Mouse (Mus musculus): Measurements from ENCODE around the gene Zbtb46. TPM values are rescaled to one million over a fixed set of nuclear protein-coding genes. Genes with fewer than 3 reads are reported as not detected.
A peak's percentile ranks its signal among the peaks of the same experiment; 100 is the strongest.
"Not testable (repeated sequence)": the region's sequence is repeated elsewhere in the genome, so short reads cannot be mapped to it uniquely, and the experiment has no call there.

Zbtb46 gene
- polyA plus RNA-seq (2012; rRNA removed) (4.4 and 5.3 TPM in 2 replicates), polyA plus RNA-seq (2014; fragmentation: Nextera tagmentation; extraction: Ambion mirVana) (6.5 and 6.8 TPM in 2 replicates)

DNA sequence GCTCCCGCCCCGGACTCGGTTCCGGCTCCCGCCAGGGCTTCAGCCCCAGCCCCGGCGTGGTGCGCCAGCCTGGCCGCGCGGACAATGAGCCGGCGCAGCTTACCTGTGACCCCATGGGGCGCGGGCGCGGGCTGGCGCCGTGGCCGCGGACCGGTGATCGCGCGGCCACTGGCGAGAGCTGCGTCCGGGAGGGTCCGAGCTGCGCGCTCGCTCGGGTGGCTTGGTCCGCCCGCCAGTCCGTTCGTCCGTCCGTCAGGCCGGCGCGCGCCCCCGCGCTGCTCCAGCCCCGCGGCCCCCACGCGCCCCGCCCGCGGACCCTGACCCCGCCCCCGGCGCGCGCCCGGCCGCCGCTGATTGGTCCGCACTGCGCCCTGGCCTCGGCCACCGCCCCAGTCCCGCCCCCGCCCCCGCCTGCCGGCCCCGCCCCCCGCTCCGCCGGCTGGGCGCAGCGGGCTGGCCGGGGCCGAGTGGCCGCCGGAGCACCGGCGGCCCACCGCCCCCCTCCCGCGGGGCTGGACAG lies at the start of gene Zbtb46:
TSS of gene Zbtb46 (minus strand) at position 274 of the 520 bp plus-strand sequence.
- Histone ChIP-seq H3K36me3 (replicated peaks; ENCODE audit: control insufficient read depth, insufficient read depth, low read depth) (no peaks in the 10 kb centered on the region), H3K27me3 (ENCODE audit: control insufficient read depth, insufficient read depth, low read length) (peaks cover 6% of the 10 kb centered on the region; the same call in 1 of the 2 replicates), H3K27ac (peak within 1 kb of the TSS; percentile 90), H3K9ac (replicated peaks) (peak within 1 kb of the TSS; percentile 86), H3K4me1 (replicated peaks; ENCODE audit: control insufficient read depth in 2 of 2, insufficient read depth in 2 of 2, low read length in 1 of 2) (peaks cover 42 to 47% of the 10 kb centered on the region in 2 experiments), H3K9me3 (ENCODE audit: control insufficient read depth, low read length) (no peaks in the 10 kb centered on the region), H3K4me2 (ENCODE audit: low read depth) (peak within 1 kb of the TSS; percentile 96), H3K4me3 (ENCODE audit: insufficient read depth in 1 of 2, low read depth in 2 of 2, low read length in 2 of 2) (peak within 1 kb of the TSS; percentile 69 to 97)
- ATAC-seq (ENCODE audit: insufficient read depth) (peak; percentile 79), DNase-seq (ENCODE audit: low read depth in 3 of 3, low spot score in 3 of 3) (peak; percentile 62 to 69 (median 65))
- TF ChIP-seq EP300 (IDR thresholded peaks at IDR 0.05; ENCODE audit: low read depth) (no peak), CTCF (IDR thresholded peaks at IDR 0.05; ENCODE audit: low read depth) (no peak)
- WGBS (ENCODE audit: insufficient replicate concordance), result 1% methylated on average over 65 of the region's 83 CpGs

DNA sequence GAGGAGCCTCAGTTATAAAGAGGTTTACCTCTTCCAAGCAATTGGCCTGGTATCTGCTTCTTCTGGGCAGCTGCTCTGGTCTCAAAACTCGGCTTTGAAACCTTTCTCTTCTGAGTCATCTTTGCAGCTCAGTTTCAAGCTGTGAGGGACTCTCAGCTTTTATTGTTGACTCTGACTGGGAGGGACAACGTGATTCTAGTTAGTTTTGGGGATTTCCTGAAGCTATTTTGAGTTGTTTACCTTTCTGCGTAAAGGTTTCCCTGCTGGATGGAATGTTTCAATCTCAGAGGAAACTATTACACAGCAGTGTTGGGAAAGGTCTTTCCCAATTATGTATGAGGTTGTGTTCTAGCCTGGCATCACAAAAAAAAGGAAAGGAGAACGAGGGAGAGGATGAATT lies 39.4 kb upstream of the Zbtb46 start:
- Histone ChIP-seq H3K27ac (peak overlapping the region; percentile 96), H3K4me1 (replicated peaks; ENCODE audit: control insufficient read depth in 2 of 2, insufficient read depth in 2 of 2, low read length in 1 of 2) (peaks cover 5 to 6% of the 10 kb centered on the region in 2 experiments), H3K9ac (replicated peaks) (no peak overlapping the region), H3K27me3 (ENCODE audit: control insufficient read depth, insufficient read depth, low read length) (no peaks in the 10 kb centered on the region), H3K9me3 (ENCODE audit: control insufficient read depth, low read length) (no peaks in the 10 kb centered on the region), H3K4me3 (ENCODE audit: insufficient read depth in 1 of 2, low read depth in 2 of 2, low read length in 2 of 2) (peak overlapping the region in 1 of 2 experiments; percentile 77; a peak in 2 of 4 replicates), H3K4me2 (ENCODE audit: low read depth) (peak overlapping the region; percentile 75), H3K36me3 (replicated peaks; ENCODE audit: control insufficient read depth, insufficient read depth, low read depth) (peaks cover 35% of the 10 kb centered on the region)
- 63% methylated on average over 4 of the region's 4 CpGs for WGBS (ENCODE audit: insufficient replicate concordance)
- ATAC-seq (ENCODE audit: insufficient read depth) (no peak), DNase-seq (ENCODE audit: low read depth in 3 of 3, low spot score in 3 of 3) (no peak)
- no peak for TF ChIP-seq CTCF (IDR thresholded peaks at IDR 0.05; ENCODE audit: low read depth)
- TF ChIP-seq EP300 (IDR thresholded peaks at IDR 0.05; ENCODE audit: low read depth), result no peak

DNA sequence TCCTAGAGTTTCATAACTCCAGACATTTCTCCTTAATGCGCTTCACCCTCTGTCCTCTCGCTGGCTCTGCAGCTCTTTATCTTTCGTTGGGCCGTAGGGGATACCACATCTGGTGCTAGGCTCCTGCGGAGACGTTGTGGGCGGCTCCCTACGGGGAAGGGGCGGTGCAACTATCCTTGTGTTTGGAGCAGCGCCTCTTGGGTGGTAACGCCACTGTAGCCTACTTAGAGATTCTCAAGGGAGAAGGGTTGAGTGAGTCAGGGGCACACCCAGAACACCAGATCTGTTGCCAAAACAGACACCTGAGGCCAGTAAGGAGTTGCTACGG lies 38.3 kb upstream of the Zbtb46 start:
- 0% methylated on average over 12 of the region's 12 CpGs for WGBS (ENCODE audit: insufficient replicate concordance)
- Histone ChIP-seq H3K9ac (replicated peaks) (peak overlapping the region; percentile 91), H3K4me3 (ENCODE audit: insufficient read depth in 1 of 2, low read depth in 2 of 2, low read length in 2 of 2) (peak overlapping the region; percentile 77 to 79), H3K4me1 (replicated peaks; ENCODE audit: control insufficient read depth in 2 of 2, insufficient read depth in 2 of 2, low read length in 1 of 2) (peaks cover 5 to 6% of the 10 kb centered on the region in 2 experiments), H3K27ac (peak overlapping the region; percentile 96), H3K9me3 (ENCODE audit: control insufficient read depth, low read length) (no peaks in the 10 kb centered on the region), H3K36me3 (replicated peaks; ENCODE audit: control insufficient read depth, insufficient read depth, low read depth) (peaks cover 29% of the 10 kb centered on the region), H3K4me2 (ENCODE audit: low read depth) (peak overlapping the region; percentile 75), H3K27me3 (ENCODE audit: control insufficient read depth, insufficient read depth, low read length) (no peaks in the 10 kb centered on the region)
- DNase-seq (ENCODE audit: low read depth in 3 of 3, low spot score in 3 of 3) (peak; percentile 80 to 86 (median 82)), ATAC-seq (ENCODE audit: insufficient read depth) (peak; percentile 85)
- TF ChIP-seq EP300 (IDR thresholded peaks at IDR 0.05; ENCODE audit: low read depth) (no peak), CTCF (IDR thresholded peaks at IDR 0.05; ENCODE audit: low read depth) (no peak; the same call in 1 of the 2 replicates)

DNA sequence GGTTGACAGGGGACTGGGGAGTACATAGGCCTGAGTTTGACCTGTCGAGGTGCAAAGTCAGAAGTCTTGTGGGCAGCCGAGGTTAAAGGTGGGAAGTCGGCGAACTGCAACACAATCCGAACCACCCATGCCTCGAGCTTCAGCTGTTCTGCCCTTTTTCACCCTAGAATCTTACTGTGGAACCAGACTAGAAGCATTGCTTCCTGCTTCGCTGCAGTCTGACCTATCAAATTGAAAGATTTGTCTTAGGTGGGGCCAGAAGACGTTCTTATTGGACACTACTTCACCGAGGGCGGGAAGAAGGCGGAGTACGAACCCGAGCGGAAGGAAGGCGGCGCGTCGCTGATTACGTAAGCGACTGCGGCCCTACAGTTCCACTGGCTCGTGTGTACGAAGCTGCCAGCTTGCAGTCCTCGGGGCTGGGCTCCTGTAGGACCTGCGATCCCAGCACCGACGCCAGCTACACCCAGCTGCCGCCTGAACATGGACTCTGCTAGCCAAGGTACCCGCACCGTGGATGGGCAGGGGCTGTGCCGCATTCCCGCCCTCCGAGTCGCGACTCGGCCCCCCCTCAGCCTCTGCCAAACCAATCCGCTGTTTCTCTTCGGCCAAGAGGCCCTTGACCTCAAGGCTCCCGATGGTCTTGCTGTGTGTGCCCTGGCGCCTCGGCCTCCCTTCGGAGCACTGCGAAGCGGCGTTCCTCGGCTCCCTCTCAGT lies 37.8 kb upstream of the Zbtb46 start, which contains the start of gene Tpd52l2:
TSS of gene Tpd52l2 (plus strand) at position 312 of the 717 bp plus-strand sequence.
- Histone ChIP-seq H3K4me2 (ENCODE audit: low read depth) (peak within 1 kb of the TSS; percentile 75), H3K27ac (peak within 1 kb of the TSS; percentile 96), H3K9ac (replicated peaks) (peak within 1 kb of the TSS; percentile 91), H3K9me3 (ENCODE audit: control insufficient read depth, low read length) (no peaks in the 10 kb centered on the region), H3K36me3 (replicated peaks; ENCODE audit: control insufficient read depth, insufficient read depth, low read depth) (peaks cover 23% of the 10 kb centered on the region), H3K4me1 (replicated peaks; ENCODE audit: control insufficient read depth in 2 of 2, insufficient read depth in 2 of 2, low read length in 1 of 2) (peaks cover 5 to 8% of the 10 kb centered on the region in 2 experiments), H3K27me3 (ENCODE audit: control insufficient read depth, insufficient read depth, low read length) (no peaks in the 10 kb centered on the region), H3K4me3 (ENCODE audit: insufficient read depth in 1 of 2, low read depth in 2 of 2, low read length in 2 of 2) (peak within 1 kb of the TSS; percentile 77 to 79)
- TF ChIP-seq EP300 (IDR thresholded peaks at IDR 0.05; ENCODE audit: low read depth), result no peak
- TF ChIP-seq CTCF (IDR thresholded peaks at IDR 0.05; ENCODE audit: low read depth), result no peak
- peak; percentile 96 for ATAC-seq (ENCODE audit: insufficient read depth)
- peak; percentile 97 for DNase-seq (ENCODE audit: low read depth in 3 of 3, low spot score in 3 of 3)
- under 1% methylated on average over 46 of the region's 46 CpGs for WGBS (ENCODE audit: insufficient replicate concordance)

DNA sequence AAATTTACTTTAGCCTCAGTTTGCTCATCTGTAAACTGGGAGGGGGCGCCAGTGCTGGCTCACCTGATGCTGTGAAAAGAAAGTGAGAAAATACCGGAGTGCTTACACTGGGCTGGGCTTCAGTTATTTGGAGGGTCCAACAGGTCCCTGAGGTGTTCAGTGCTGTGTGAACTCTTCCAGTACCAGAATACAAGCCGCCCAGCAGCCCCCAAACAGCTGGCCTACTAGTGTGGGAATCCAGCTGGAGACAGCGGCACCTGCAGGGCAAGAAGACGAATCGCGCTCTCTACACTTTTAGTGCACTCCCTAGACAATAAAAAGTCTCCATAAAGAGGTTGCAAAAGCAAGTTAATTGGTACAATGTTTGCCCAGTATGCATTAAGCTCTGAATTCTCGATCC lies 37.1 kb upstream of the Zbtb46 start:
- no peaks in the 10 kb centered on the region for H3K27me3 ChIP-seq (ENCODE audit: control insufficient read depth, insufficient read depth, low read length)
- H3K27ac ChIP-seq, result peak overlapping the region; percentile 89
- DNase-seq (ENCODE audit: low read depth in 3 of 3, low spot score in 3 of 3), result peak; percentile 61 to 68 (median 64)
- H3K36me3 ChIP-seq (replicated peaks; ENCODE audit: control insufficient read depth, insufficient read depth, low read depth), result peaks cover 16% of the 10 kb centered on the region
- H3K9ac ChIP-seq (replicated peaks), result peak overlapping the region; percentile 65
- TF ChIP-seq EP300 (IDR thresholded peaks at IDR 0.05; ENCODE audit: low read depth) (no peak), CTCF (IDR thresholded peaks at IDR 0.05; ENCODE audit: low read depth) (peak; percentile 83)
- peak overlapping the region; percentile 75 for H3K4me2 ChIP-seq (ENCODE audit: low read depth)
- H3K4me1 ChIP-seq (replicated peaks; ENCODE audit: control insufficient read depth in 2 of 2, insufficient read depth in 2 of 2, low read length in 1 of 2), result peaks cover 5 to 13% of the 10 kb centered on the region in 2 experiments
- H3K4me3 ChIP-seq (ENCODE audit: insufficient read depth in 1 of 2, low read depth in 2 of 2, low read length in 2 of 2), result peak overlapping the region; percentile 65 to 77
- ATAC-seq (ENCODE audit: insufficient read depth), result peak; percentile 46; the same call in 1 of the 2 replicates
- H3K9me3 ChIP-seq (ENCODE audit: control insufficient read depth, low read length), result no peaks in the 10 kb centered on the region
- WGBS (ENCODE audit: insufficient replicate concordance), result 6% methylated on average over 8 of the region's 8 CpGs

DNA sequence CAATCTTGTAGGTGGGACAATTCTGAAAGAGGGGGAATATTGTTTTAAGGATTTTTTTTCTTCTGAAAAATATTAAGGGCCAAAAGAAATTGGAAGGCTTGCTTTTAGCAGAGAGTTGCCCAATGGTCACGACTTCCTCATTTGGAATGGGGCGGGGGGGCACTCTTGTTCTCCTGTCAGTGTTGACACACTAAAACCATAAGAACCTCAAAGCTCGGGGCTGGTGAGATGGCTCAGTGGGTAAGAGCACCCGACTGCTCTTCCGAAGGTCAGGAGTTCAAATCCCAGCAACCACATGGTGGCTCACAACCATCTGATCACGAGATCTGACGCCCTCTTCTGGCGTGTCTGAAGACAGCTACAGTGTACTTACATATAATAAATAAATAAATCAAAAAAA lies 36.6 kb upstream of the Zbtb46 start:
- WGBS (ENCODE audit: insufficient replicate concordance), result 36% methylated on average over 8 of the region's 8 CpGs
- H3K4me3 ChIP-seq (ENCODE audit: insufficient read depth in 1 of 2, low read depth in 2 of 2, low read length in 2 of 2), result peak overlapping the region in 1 of 2 experiments; percentile 77; a peak in 1 of 4 replicates
- H3K4me2 ChIP-seq (ENCODE audit: low read depth), result peak overlapping the region; percentile 75
- H3K27me3 ChIP-seq (ENCODE audit: control insufficient read depth, insufficient read depth, low read length); H3K9ac ChIP-seq (replicated peaks); H3K9me3 ChIP-seq (ENCODE audit: control insufficient read depth, low read length); ATAC-seq (ENCODE audit: insufficient read depth): not testable (repeated sequence)
- peaks cover 5 to 13% of the 10 kb centered on the region in 2 experiments for H3K4me1 ChIP-seq (replicated peaks; ENCODE audit: control insufficient read depth in 2 of 2, insufficient read depth in 2 of 2, low read length in 1 of 2)
- peak in 1 of 3 experiments; percentile 44 for DNase-seq (ENCODE audit: low read depth in 3 of 3, low spot score in 3 of 3)
- peaks cover 12% of the 10 kb centered on the region for H3K36me3 ChIP-seq (replicated peaks; ENCODE audit: control insufficient read depth, insufficient read depth, low read depth)
- peak overlapping the region; percentile 89; the same call in 1 of the 2 replicates for H3K27ac ChIP-seq
